Mouse (Mus musculus): ENCODE measurements around the gene Pth2.

GRCm38 (mm10) chr7:45228548-45228947 is 47.8 kb downstream of the Pth2 start:
- TF ChIP-seq POLR2A (IDR thresholded peaks at IDR 0.05; ENCODE audit: low read depth, low read length) (no peak), CTCF (IDR thresholded peaks at IDR 0.05; ENCODE audit: borderline replicate concordance, insufficient read depth, low read length) (no peak)

All from embryonic fibroblast, embryonic 13.5 days (primary cell).